Mouse (Mus musculus): ENCODE data around the gene Hcn2. TPM values are rescaled to one million over a fixed set of nuclear protein-coding genes. Genes with fewer than 3 reads are reported as not detected.
A peak's percentile ranks its signal among the peaks of the same experiment; 100 is the strongest.

Gene Hcn2
- total RNA-seq, 2 experiments from 2014 or later: 142 to 157 TPM

GRCm38 (mm10) chr10:79707759-79708158, 8.7 kb upstream of the Hcn2 start:
- DNase-seq (ENCODE audit: low spot score in 2 of 2): no peak

- DNase-seq (ENCODE audit: low spot score in 2 of 2): no peak
Observed at GRCm38 (mm10) chr10:79708668-79709067, 7.8 kb upstream of the Hcn2 start.

GRCm38 (mm10) chr10:79709307-79709706, 7.1 kb upstream of the Hcn2 start:
- DNase-seq (ENCODE audit: low spot score in 2 of 2): no peak

GRCm38 (mm10) chr10:79712029-79712428, 4.4 kb upstream of the Hcn2 start:
- DNase-seq (ENCODE audit: low spot score in 2 of 2): no peak

GRCm38 (mm10) chr10:79712499-79713126, 3.8 kb upstream of the Hcn2 start:
- DNase-seq (ENCODE audit: low spot score in 2 of 2): peak; percentile 82 to 88

- DNase-seq (ENCODE audit: low spot score in 2 of 2): no peak
Observed at GRCm38 (mm10) chr10:79713163-79713562, 3.3 kb upstream of the Hcn2 start.

GRCm38 (mm10) chr10:79714996-79715395, 1.4 kb upstream of the Hcn2 start:
- DNase-seq (ENCODE audit: low spot score in 2 of 2): no peak

GRCm38 (mm10) chr10:79716988-79717355, 538 bp downstream of the Hcn2 start:
- peak; percentile 48 to 63 for DNase-seq (ENCODE audit: low spot score in 2 of 2)

GRCm38 (mm10) chr10:79717640-79718357, 1.4 kb downstream of the Hcn2 start:
- DNase-seq (ENCODE audit: low spot score in 2 of 2): no peak

GRCm38 (mm10) chr10:79721089-79721488, 4.7 kb downstream of the Hcn2 start:
- no peak for DNase-seq (ENCODE audit: low spot score in 2 of 2)

- no peak for DNase-seq (ENCODE audit: low spot score in 2 of 2)
Observed at GRCm38 (mm10) chr10:79723047-79723446, 6.6 kb downstream of the Hcn2 start.

- DNase-seq (ENCODE audit: low spot score in 2 of 2): no peak
Observed at GRCm38 (mm10) chr10:79723692-79724091, 7.3 kb downstream of the Hcn2 start.

GRCm38 (mm10) chr10:79726090-79726489, 9.7 kb downstream of the Hcn2 start:
- peak in 1 of 2 experiments; percentile 47 for DNase-seq (ENCODE audit: low spot score in 2 of 2)

GRCm38 (mm10) chr10:79728323-79729249, 12.2 kb downstream of the Hcn2 start:
- peak; percentile 56 to 71 for DNase-seq (ENCODE audit: low spot score in 2 of 2)

GRCm38 (mm10) chr10:79729357-79729965, 13.0 kb downstream of the Hcn2 start:
- peak; percentile 61 for DNase-seq (ENCODE audit: low spot score in 2 of 2)

GRCm38 (mm10) chr10:79732500-79732899, 16.1 kb downstream of the Hcn2 start:
- DNase-seq (ENCODE audit: low spot score in 2 of 2): peak in 1 of 2 experiments; percentile 59

GRCm38 (mm10) chr10:79733847-79734246, 17.4 kb downstream of the Hcn2 start:
- no peak for DNase-seq (ENCODE audit: low spot score in 2 of 2)

- DNase-seq (ENCODE audit: low spot score in 2 of 2): no peak
Observed at GRCm38 (mm10) chr10:79735361-79735760, 18.9 kb downstream of the Hcn2 start.

- no peak for DNase-seq (ENCODE audit: low spot score in 2 of 2)
Observed at GRCm38 (mm10) chr10:79736706-79737105, 20.3 kb downstream of the Hcn2 start.

- no peak for DNase-seq (ENCODE audit: low spot score in 2 of 2)
Observed at GRCm38 (mm10) chr10:79738259-79738658, 21.8 kb downstream of the Hcn2 start.

- DNase-seq (ENCODE audit: low spot score in 2 of 2): no peak
Observed at GRCm38 (mm10) chr10:79739234-79739633, 22.8 kb downstream of the Hcn2 start.
